Mouse (Mus musculus): ENCODE results near the gene Tpk1. TPM values are rescaled to one million over a fixed set of nuclear protein-coding genes. Genes with fewer than 3 reads are reported as not detected.
A peak's percentile ranks its signal among the peaks of the same experiment; 100 is the strongest.

Gene Tpk1
- polyA plus RNA-seq, 2 experiments, result 3.9 to 5.8 TPM

GRCm38 (mm10) chr6:43391358-43391757, 274.7 kb downstream of the Tpk1 start:
- no peak overlapping the region for H3K4me3 ChIP-seq (ENCODE audit: insufficient read depth in 1 of 2, low read depth in 2 of 2, low read length in 2 of 2)
- ATAC-seq (ENCODE audit: insufficient read depth), result no peak
- no peaks in the 10 kb centered on the region for H3K4me1 ChIP-seq (replicated peaks; ENCODE audit: control insufficient read depth in 2 of 2, insufficient read depth in 2 of 2, low read length in 1 of 2)
- no peaks in the 10 kb centered on the region for H3K9me3 ChIP-seq (ENCODE audit: control insufficient read depth, low read length)
- WGBS (ENCODE audit: insufficient replicate concordance), result 33% methylated on average over 1 of the region's 1 CpGs
- no peak for DNase-seq (ENCODE audit: low read depth in 3 of 3, low spot score in 3 of 3)
- H3K4me2 ChIP-seq (ENCODE audit: low read depth), result no peak overlapping the region
- H3K27me3 ChIP-seq (ENCODE audit: control insufficient read depth, insufficient read depth, low read length), result no peaks in the 10 kb centered on the region; the same call in 1 of the 2 replicates
- TF ChIP-seq CTCF (IDR thresholded peaks at IDR 0.05; ENCODE audit: low read depth) (no peak), EP300 (IDR thresholded peaks at IDR 0.05; ENCODE audit: low read depth) (0 out of 2 replicates have a peak, but pooled peaks have one; percentile 20)
- no peaks in the 10 kb centered on the region for H3K36me3 ChIP-seq (replicated peaks; ENCODE audit: control insufficient read depth, insufficient read depth, low read depth)
- no peak overlapping the region for H3K27ac ChIP-seq
- H3K9ac ChIP-seq (replicated peaks), result no peak overlapping the region

GRCm38 (mm10) chr6:43387273-43387672, 278.8 kb downstream of the Tpk1 start:
- Histone ChIP-seq H3K27ac (no peak overlapping the region), H3K4me2 (ENCODE audit: low read depth) (no peak overlapping the region), H3K36me3 (replicated peaks; ENCODE audit: control insufficient read depth, insufficient read depth, low read depth) (no peaks in the 10 kb centered on the region), H3K9me3 (ENCODE audit: control insufficient read depth, low read length) (no peaks in the 10 kb centered on the region), H3K9ac (replicated peaks) (no peak overlapping the region), H3K4me3 (ENCODE audit: insufficient read depth in 1 of 2, low read depth in 2 of 2, low read length in 2 of 2) (no peak overlapping the region), H3K27me3 (ENCODE audit: control insufficient read depth, insufficient read depth, low read length) (no peaks in the 10 kb centered on the region), H3K4me1 (replicated peaks; ENCODE audit: control insufficient read depth in 2 of 2, insufficient read depth in 2 of 2, low read length in 1 of 2) (no peaks in the 10 kb centered on the region)
- ATAC-seq (ENCODE audit: insufficient read depth), result no peak
- DNase-seq (ENCODE audit: low read depth in 3 of 3, low spot score in 3 of 3), result no peak
- no peak for TF ChIP-seq EP300 (IDR thresholded peaks at IDR 0.05; ENCODE audit: low read depth)
- no peak for TF ChIP-seq CTCF (IDR thresholded peaks at IDR 0.05; ENCODE audit: low read depth)
- WGBS (ENCODE audit: insufficient replicate concordance), result 56% methylated on average over 1 of the region's 1 CpGs

DNA sequence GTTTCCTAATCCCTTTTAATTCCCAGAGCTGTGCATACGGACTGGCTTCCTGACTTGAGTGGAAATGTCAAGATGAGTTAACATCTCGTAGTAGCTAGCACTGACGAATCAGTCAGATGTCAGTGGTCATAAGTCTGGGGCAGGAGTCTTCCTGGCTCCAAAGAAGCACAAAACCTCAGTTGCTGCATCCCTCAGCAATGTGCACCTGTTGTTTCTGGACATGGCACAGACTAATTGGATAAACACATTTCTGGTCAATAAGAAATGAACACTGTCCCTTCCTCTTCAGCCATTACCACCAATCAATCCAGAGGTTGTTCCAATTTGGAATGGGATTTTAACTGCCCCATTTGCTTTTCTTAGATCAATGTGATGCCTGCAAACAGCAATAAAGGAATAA, 281.2 kb downstream of the Tpk1 start:
- Histone ChIP-seq H3K36me3 (replicated peaks; ENCODE audit: control insufficient read depth, insufficient read depth, low read depth) (no peaks in the 10 kb centered on the region), H3K4me1 (replicated peaks; ENCODE audit: control insufficient read depth in 2 of 2, insufficient read depth in 2 of 2, low read length in 1 of 2) (no peaks in the 10 kb centered on the region), H3K4me2 (ENCODE audit: low read depth) (no peak overlapping the region), H3K9me3 (ENCODE audit: control insufficient read depth, low read length) (no peaks in the 10 kb centered on the region), H3K4me3 (ENCODE audit: insufficient read depth in 1 of 2, low read depth in 2 of 2, low read length in 2 of 2) (no peak overlapping the region), H3K27ac (no peak overlapping the region), H3K9ac (replicated peaks) (no peak overlapping the region), H3K27me3 (ENCODE audit: control insufficient read depth, insufficient read depth, low read length) (no peaks in the 10 kb centered on the region)
- TF ChIP-seq CTCF (IDR thresholded peaks at IDR 0.05; ENCODE audit: low read depth), result no peak
- no peak for TF ChIP-seq EP300 (IDR thresholded peaks at IDR 0.05; ENCODE audit: low read depth)
- no peak for DNase-seq (ENCODE audit: low read depth in 3 of 3, low spot score in 3 of 3)
- ATAC-seq (ENCODE audit: insufficient read depth), result no peak
- WGBS (ENCODE audit: insufficient replicate concordance), result 51% methylated on average over 3 of the region's 3 CpGs

- ATAC-seq (ENCODE audit: insufficient read depth), result no peak
- no peak for DNase-seq (ENCODE audit: low read depth in 3 of 3, low spot score in 3 of 3)
- no peak overlapping the region for H3K4me2 ChIP-seq (ENCODE audit: low read depth)
- H3K36me3 ChIP-seq (replicated peaks; ENCODE audit: control insufficient read depth, insufficient read depth, low read depth), result no peaks in the 10 kb centered on the region
- WGBS (ENCODE audit: insufficient replicate concordance), result 47% methylated on average over 3 of the region's 3 CpGs
- H3K9me3 ChIP-seq (ENCODE audit: control insufficient read depth, low read length), result no peaks in the 10 kb centered on the region
- TF ChIP-seq CTCF (IDR thresholded peaks at IDR 0.05; ENCODE audit: low read depth) (no peak), EP300 (IDR thresholded peaks at IDR 0.05; ENCODE audit: low read depth) (no peak)
- H3K9ac ChIP-seq (replicated peaks), result no peak overlapping the region
- no peaks in the 10 kb centered on the region for H3K4me1 ChIP-seq (replicated peaks; ENCODE audit: control insufficient read depth in 2 of 2, insufficient read depth in 2 of 2, low read length in 1 of 2)
- no peak overlapping the region for H3K27ac ChIP-seq
- no peaks in the 10 kb centered on the region for H3K27me3 ChIP-seq (ENCODE audit: control insufficient read depth, insufficient read depth, low read length)
- no peak overlapping the region for H3K4me3 ChIP-seq (ENCODE audit: insufficient read depth in 1 of 2, low read depth in 2 of 2, low read length in 2 of 2)
These were observed 281.8 kb downstream of the Tpk1 start for GRCm38 (mm10) chr6:43384304-43384703.

- Histone ChIP-seq H3K36me3 (replicated peaks; ENCODE audit: control insufficient read depth, insufficient read depth, low read depth) (no peaks in the 10 kb centered on the region), H3K27me3 (ENCODE audit: control insufficient read depth, insufficient read depth, low read length) (no peaks in the 10 kb centered on the region), H3K9ac (replicated peaks) (no peak overlapping the region), H3K27ac (no peak overlapping the region), H3K4me3 (ENCODE audit: insufficient read depth in 1 of 2, low read depth in 2 of 2, low read length in 2 of 2) (no peak overlapping the region), H3K4me1 (replicated peaks; ENCODE audit: control insufficient read depth in 2 of 2, insufficient read depth in 2 of 2, low read length in 1 of 2) (no peaks in the 10 kb centered on the region), H3K4me2 (ENCODE audit: low read depth) (no peak overlapping the region), H3K9me3 (ENCODE audit: control insufficient read depth, low read length) (no peaks in the 10 kb centered on the region)
- DNase-seq (ENCODE audit: low read depth in 3 of 3, low spot score in 3 of 3) (no peak), ATAC-seq (ENCODE audit: insufficient read depth) (no peak)
- no peak for TF ChIP-seq CTCF (IDR thresholded peaks at IDR 0.05; ENCODE audit: low read depth)
- 60% methylated on average over 3 of the region's 3 CpGs for WGBS (ENCODE audit: insufficient replicate concordance)
These were observed 283.3 kb downstream of the Tpk1 start for GRCm38 (mm10) chr6:43382750-43383149.
